Mouse (Mus musculus) E14TG2a.4 (cell line): ENCODE results near the gene Rsph3b.

ENCODE experiments used
- CTCF ChIP-seq: conservative IDR thresholded peaks from 2 replicates; pipeline ENCODE4 v1.5.1; 2014; ENCODE audit warnings: low read length
- NANOG ChIP-seq: IDR thresholded peaks from 2 replicates; pipeline ENCODE4 v1.6.1; 2014; ENCODE audit warnings: borderline replicate concordance, low read length, mixed read lengths

DNA sequence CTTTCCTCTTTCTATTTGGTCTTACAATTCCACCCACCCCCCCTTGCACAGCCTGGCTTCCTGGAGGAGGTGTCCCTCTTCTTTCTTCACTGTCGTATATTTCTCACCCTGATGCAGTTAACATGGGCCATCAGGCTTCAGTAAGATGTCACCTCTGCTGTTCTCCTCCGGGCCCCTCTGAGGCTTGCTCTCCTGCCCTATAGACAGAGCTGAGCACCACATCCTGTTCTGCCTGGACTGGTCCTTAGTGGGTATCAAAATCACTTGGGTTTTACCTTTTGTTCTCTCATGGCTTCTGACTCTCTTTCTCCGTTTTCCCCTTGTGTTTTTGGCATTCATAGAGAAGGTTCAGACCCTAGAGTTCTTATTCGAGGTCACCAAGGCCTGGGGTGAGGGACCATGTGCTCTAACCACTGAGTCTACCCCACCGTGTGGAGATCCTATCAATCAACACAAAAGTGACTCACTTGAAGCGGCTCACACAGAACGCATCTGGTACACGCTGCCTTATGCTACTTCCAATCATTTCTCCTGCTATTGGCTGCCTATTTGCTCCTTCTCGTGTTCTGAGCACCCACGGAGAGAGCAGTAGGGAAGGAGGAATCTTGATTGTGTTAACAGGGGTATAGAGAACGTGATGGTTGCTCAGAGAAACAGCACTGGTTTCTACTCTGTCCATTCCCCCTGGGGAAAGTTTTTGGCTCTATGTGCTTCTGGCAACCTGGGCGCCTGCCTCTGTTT lies 86.3 kb downstream of the Rsph3b start:
- TF ChIP-seq CTCF (no peak), NANOG (no peak)
